Mouse (Mus musculus) E14TG2a.4 (cell line): ENCODE results near the gene Fnip2.

Source experiments
- CTCF ChIP-seq: conservative IDR thresholded peaks from 2 replicates; pipeline ENCODE4 v1.5.1; 2014; ENCODE audit warnings: low read length
- NANOG ChIP-seq: IDR thresholded peaks from 2 replicates; pipeline ENCODE4 v1.6.1; 2014; ENCODE audit warnings: borderline replicate concordance, low read length, mixed read lengths
- POU5F1 ChIP-seq: IDR thresholded peaks from 2 replicates; pipeline ENCODE4 v1.6.1; 2014; ENCODE audit warnings: low read length, borderline replicate concordance

DNA sequence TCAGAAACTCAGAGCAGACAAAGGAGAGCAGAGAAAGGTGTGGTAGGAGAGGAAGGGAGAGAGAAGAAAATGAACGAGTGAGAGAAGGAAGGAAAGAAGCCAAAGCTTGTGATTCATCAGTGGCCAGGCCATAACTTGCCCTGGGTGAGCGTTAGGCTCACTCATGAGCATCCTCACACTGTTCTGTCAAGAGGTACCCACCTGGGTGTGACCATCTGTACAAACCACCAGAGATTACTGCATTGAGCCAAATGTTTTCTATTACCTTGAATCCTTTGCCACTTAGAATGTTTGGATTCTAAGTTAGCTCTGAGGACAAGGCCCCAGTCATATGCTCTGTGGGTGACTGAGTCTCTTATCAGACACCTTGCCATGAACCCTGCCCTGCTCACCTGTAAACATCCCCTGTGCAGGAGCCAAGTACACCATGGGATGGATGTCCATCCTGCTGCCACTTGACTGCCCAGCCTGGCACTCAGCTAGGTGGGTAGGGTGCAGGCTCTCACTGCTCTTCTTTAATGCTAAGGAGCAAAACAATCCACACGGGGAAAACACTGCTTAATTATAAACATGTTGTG lies 29.9 kb downstream of the Fnip2 start:
- no peak for TF ChIP-seq CTCF
- TF ChIP-seq NANOG: no peak
- no peak for TF ChIP-seq POU5F1
